Mouse (Mus musculus) heart, adult 2 months (tissue): ENCODE results near the gene Rnf41.

Experiments
- CTCF ChIP-seq: fragments of 200-600 bp; IDR thresholded peaks from 2 replicates; pipeline ENCODE4 v1.8.1; 2022; ENCODE audit warnings: antibody characterized with exemption, mild to moderate bottlenecking, moderate library complexity
- EP300 ChIP-seq: fragments of 200-500 bp; IDR thresholded peaks from 2 replicates; pipeline ENCODE4 v1.6.1; 2011; ENCODE audit warnings: low read depth, low read length, control low read depth; ENCODE audit not compliant: insufficient read depth
- POLR2A ChIP-seq: fragments of 200-500 bp; IDR thresholded peaks from 2 replicates; pipeline ENCODE4 v1.6.1; 2011; ENCODE audit warnings: mild to moderate bottlenecking, low read depth, low read length, control low read depth; ENCODE audit not compliant: insufficient read depth

GRCm38 (mm10) chr10:128408591-128409535, 2.6 kb upstream of the Rnf41 start:
- TF ChIP-seq CTCF: no peak
- TF ChIP-seq POLR2A: no peak
- no peak for TF ChIP-seq EP300
